ENCODE assay signal across 8 mouse cellular contexts in the genomic region with DNA sequence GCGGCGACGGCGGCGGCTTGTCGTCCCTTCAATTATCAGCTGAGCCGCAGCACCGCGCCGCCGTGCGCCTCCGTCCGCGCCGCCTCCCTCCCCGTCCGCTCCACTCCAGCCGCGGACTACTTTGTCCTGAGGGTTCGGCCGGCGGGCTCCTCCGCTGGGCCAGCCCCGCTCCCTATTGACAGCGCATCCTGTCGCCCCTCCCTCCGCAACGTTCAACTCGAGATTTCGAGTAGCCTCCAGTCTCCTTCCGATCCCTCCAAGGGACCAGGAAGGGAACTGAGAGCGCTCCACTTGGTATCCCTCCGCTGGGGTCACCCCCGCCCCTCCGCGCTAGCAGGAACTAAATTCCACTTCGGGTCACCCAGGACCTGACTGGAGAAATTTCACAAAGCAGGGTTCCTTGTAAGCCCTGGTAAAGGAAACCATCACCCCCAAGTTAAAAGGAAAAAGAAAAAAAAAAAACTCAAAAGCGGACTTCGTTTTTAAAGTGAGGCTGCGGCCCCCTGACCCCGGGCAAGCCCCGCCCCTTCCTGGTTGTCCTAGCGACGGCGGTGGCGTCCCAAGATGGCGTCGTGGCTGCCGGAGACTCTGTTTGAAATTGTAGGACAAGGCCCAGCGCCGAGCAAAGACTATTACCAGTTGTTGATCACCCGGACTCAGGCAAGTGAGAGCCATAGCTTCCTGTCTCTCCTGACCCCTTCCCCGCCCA. TPM values are rescaled to one million over a fixed set of nuclear protein-coding genes. Genes with fewer than 3 reads are reported as not detected.
DNase-seq lines count a peak whose midpoint lies in the region; ATAC-seq and TF ChIP-seq lines count a peak whose summit lies in the region.

A gene (plus strand): TSS at position 533 of the 709 bp plus-strand sequence.

- WGBS in embryonic facial prominence, embryonic 14.5 days: 0% methylated on average over 36 of the region's 54 CpGs
- under 1% methylated on average over 38 of the region's 54 CpGs for whole genome bisulfite sequencing in heart, adult 2 months
- WGBS in limb, embryonic 13.5 days: under 1% methylated on average over 53 of the region's 54 CpGs
- under 1% methylated on average over 51 of the region's 54 CpGs for whole genome bisulfite sequencing in midbrain, embryonic 16.5 days

- H3K27ac ChIP-seq in embryonic facial prominence, embryonic 14.5 days (replicated peaks; ENCODE audit: low read depth, low read length): peak within 1 kb of the TSS; percentile 99
- peak within 1 kb of the TSS; percentile 89 for H3K27ac ChIP-seq in heart, adult 2 months
- peak within 1 kb of the TSS; percentile 95 for H3K27ac ChIP-seq in limb, embryonic 13.5 days
- H3K27ac ChIP-seq in midbrain, embryonic 16.5 days (ENCODE audit: low read length): peak within 1 kb of the TSS; percentile 95

- peaks cover 4% of the 10 kb centered on the region; the same call in 1 of the 2 replicates for H3K4me1 ChIP-seq in embryonic facial prominence, embryonic 14.5 days (ENCODE audit: control insufficient read depth, insufficient read depth, low read length)
- no peaks in the 10 kb centered on the region; the same call in 1 of the 2 replicates for H3K4me1 ChIP-seq in heart, adult 2 months (ENCODE audit: control insufficient read depth, insufficient read depth, low read length)
- H3K4me1 ChIP-seq in limb, embryonic 13.5 days: peaks cover 18% of the 10 kb centered on the region
- H3K4me1 ChIP-seq in midbrain, embryonic 16.5 days (ENCODE audit: control insufficient read depth, insufficient read depth, low read length): peaks cover 26% of the 10 kb centered on the region

- TF ChIP-seq EP300 in heart, adult 2 months (IDR thresholded peaks at IDR 0.05; ENCODE audit: insufficient read depth, low read depth, low read length): 0 out of 2 replicates have a peak, but pooled peaks have one; percentile 61

- H3K27me3 ChIP-seq in embryonic facial prominence, embryonic 14.5 days (replicated peaks; ENCODE audit: control insufficient read depth, insufficient read depth, low read length): no peaks in the 10 kb centered on the region
- H3K27me3 ChIP-seq in heart, adult 2 months (ENCODE audit: control insufficient read depth, insufficient read depth, low read length): no peaks in the 10 kb centered on the region
- H3K27me3 ChIP-seq in limb, embryonic 13.5 days: no peaks in the 10 kb centered on the region
- no peaks in the 10 kb centered on the region for H3K27me3 ChIP-seq in midbrain, embryonic 16.5 days (ENCODE audit: control insufficient read depth, insufficient read depth, low read depth, low read length)

- peak; percentile 93 for ATAC-seq in embryonic facial prominence, embryonic 14.5 days (ENCODE audit: low read depth)
- peak; percentile 89 for ATAC-seq in limb, embryonic 13.5 days (ENCODE audit: low FRiP score, low read depth)
- peak; percentile 82 for ATAC-seq in midbrain, embryonic 16.5 days

- no peaks in the 10 kb centered on the region for H3K9me3 ChIP-seq in embryonic facial prominence, embryonic 14.5 days (ENCODE audit: control insufficient read depth, low read length)
- H3K9me3 ChIP-seq in limb, embryonic 13.5 days: no peaks in the 10 kb centered on the region
- no peaks in the 10 kb centered on the region for H3K9me3 ChIP-seq in midbrain, embryonic 16.5 days (replicated peaks; ENCODE audit: control insufficient read depth, low read length, poor library complexity, severe bottlenecking)

- TF ChIP-seq CTCF in heart, adult 2 months (IDR thresholded peaks at IDR 0.05): no peak

- DNase-seq in 3T3-L1 (ENCODE audit: low read depth, low spot score): peak; percentile 95
- peak; percentile 84 to 85 for DNase-seq in adrenal gland, postnatal 4 days (ENCODE audit: low spot score in 2 of 2)
- peak; percentile 98 for DNase-seq in embryonic facial prominence, embryonic 14.5 days (ENCODE audit: low spot score)
- peak; percentile 93 to 96 for DNase-seq in heart, adult 2 months
- DNase-seq in kidney, adult 8-10 months: peak; percentile 92 to 93
- DNase-seq in spleen, postnatal 10 days (ENCODE audit: low spot score in 2 of 2): peak; percentile 93 to 95

- TF ChIP-seq POLR2A in heart, adult 2 months (IDR thresholded peaks at IDR 0.05; ENCODE audit: insufficient read depth, low read depth, low read length): 0 out of 2 replicates have a peak, but pooled peaks have one; percentile 37

- peak within 1 kb of the TSS; percentile 68 for H3K4me2 ChIP-seq in embryonic facial prominence, embryonic 14.5 days (ENCODE audit: low read depth, low read length)
- peak within 1 kb of the TSS; percentile 76 for H3K4me2 ChIP-seq in limb, embryonic 13.5 days (replicated peaks)
- peak within 1 kb of the TSS; percentile 82 for H3K4me2 ChIP-seq in midbrain, embryonic 16.5 days (ENCODE audit: low read length)

- peak within 1 kb of the TSS; percentile 98 for H3K9ac ChIP-seq in embryonic facial prominence, embryonic 14.5 days (ENCODE audit: low read depth, low read length)
- peak within 1 kb of the TSS; percentile 100 for H3K9ac ChIP-seq in heart, adult 2 months (ENCODE audit: low read depth, low read length)
- peak within 1 kb of the TSS; percentile 97 for H3K9ac ChIP-seq in limb, embryonic 13.5 days
- peak within 1 kb of the TSS; percentile 96 for H3K9ac ChIP-seq in midbrain, embryonic 16.5 days (ENCODE audit: low read depth, low read length)

- intact Hi-C loops in heart, adult 2 months (cut with DNase I): loop anchor here (5.0 to 10.0 kb wide), 2 partner anchors 55 to 107 kb away; no protein-coding TSS in a partner anchor

- peaks cover 2% of the 10 kb centered on the region for H3K79me2 ChIP-seq in heart, adult 2 months (replicated peaks; ENCODE audit: control insufficient read depth, insufficient read depth, low read length)

- peak within 1 kb of the TSS; percentile 96 for H3K4me3 ChIP-seq in embryonic facial prominence, embryonic 14.5 days (ENCODE audit: low read depth, low read length)
- peak within 1 kb of the TSS; percentile 97 for H3K4me3 ChIP-seq in heart, adult 2 months
- peak within 1 kb of the TSS; percentile 93 for H3K4me3 ChIP-seq in limb, embryonic 13.5 days
- H3K4me3 ChIP-seq in midbrain, embryonic 16.5 days (ENCODE audit: low read depth, low read length): peak within 1 kb of the TSS; percentile 96

- H3K36me3 ChIP-seq in embryonic facial prominence, embryonic 14.5 days (ENCODE audit: control insufficient read depth, insufficient read depth, low read length): peaks cover 3% of the 10 kb centered on the region; the same call in 1 of the 2 replicates
- H3K36me3 ChIP-seq in heart, adult 2 months (ENCODE audit: control insufficient read depth, insufficient read depth, low read length): peaks cover 2% of the 10 kb centered on the region; the same call in 1 of the 2 replicates
- no peaks in the 10 kb centered on the region for H3K36me3 ChIP-seq in limb, embryonic 13.5 days
- peaks cover 3% of the 10 kb centered on the region; the same call in 1 of the 2 replicates for H3K36me3 ChIP-seq in midbrain, embryonic 16.5 days (ENCODE audit: control insufficient read depth, insufficient read depth, low read length)

RNA-seq across cellular contexts. Expression of the gene that starts here (rescaled TPM):
- total RNA-seq in adrenal gland, postnatal 4 days (2021): 1 to 10 TPM; 8.5 to 9.3 TPM
- polyA plus RNA-seq in embryonic facial prominence, embryonic 14.5 days (2014; fragmentation: Nextera tagmentation; extraction: Ambion mirVana): 12.9 and 20.0 TPM in 2 replicates
- 1 to 10 TPM; 1.5 to 2.7 TPM for total RNA-seq in heart, adult 2 months (2021)
- polyA plus RNA-seq in heart, adult 2 months (2012; rRNA removed): 2.5 and 2.9 TPM in 2 replicates
- 8.3 and 10.3 TPM in 2 replicates for polyA plus RNA-seq in limb, embryonic 13.5 days (2015; fragmentation: Nextera tagmentation; extraction: Ambion mirVana)
- 6.0 and 6.6 TPM in 2 replicates for polyA plus RNA-seq in midbrain, embryonic 16.5 days (2015; fragmentation: Nextera tagmentation; extraction: Ambion mirVana)

Comparison
In these comparisons a context has a peak if more than half of its experiments do, and no peak if none do; other contexts are left out.
1. Peak in every context shown above with its lines: DNase-seq, ATAC-seq, H3K4me3 ChIP-seq and H3K27ac ChIP-seq.